8 mouse cellular contexts compared by ENCODE assay signal in the genomic region with DNA sequence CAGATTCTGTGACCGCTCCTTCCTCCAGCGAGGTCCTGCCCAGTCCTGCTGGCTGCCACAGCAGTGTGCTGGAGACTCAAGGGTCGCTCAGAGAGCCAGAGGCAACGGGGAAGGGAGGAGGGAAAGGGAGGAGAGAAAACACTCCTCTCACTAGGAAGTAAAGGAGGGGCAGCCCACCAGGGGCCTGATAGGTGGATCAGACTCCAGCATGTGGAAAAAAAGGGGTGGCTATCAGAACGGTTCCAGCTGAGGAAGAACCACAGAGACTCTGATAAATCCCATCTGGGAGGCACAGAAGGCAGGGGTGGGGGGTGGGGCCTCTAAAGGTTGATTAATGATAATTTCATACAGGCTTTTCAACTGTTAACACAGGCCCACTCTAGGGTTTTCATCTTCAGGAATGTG. TPM values are rescaled to one million over a fixed set of nuclear protein-coding genes. Genes with fewer than 3 reads are reported as not detected.
DNase-seq lines count a peak whose midpoint lies in the region; ATAC-seq and TF ChIP-seq lines count a peak whose summit lies in the region.
"Had no signal": no experiment of that assay in that cellular context is flagged by ENCODE, and none has a peak within 500 bp of the region (broad histone marks: within the 10 kb centered on the region; RNA-seq: fewer than 3 reads in every experiment).

No protein-coding gene starts in this region.

- peaks cover 68% of the 10 kb centered on the region for H3K79me2 ChIP-seq in macrophage (ENCODE audit: inconsistent target)

- H3K9me3 ChIP-seq in kidney, postnatal 0 days (replicated peaks; ENCODE audit: low read length): no peaks in the 10 kb centered on the region
- H3K9me3 ChIP-seq in intestine, embryonic 14.5 days (ENCODE audit: control insufficient read depth, low read length): no peaks in the 10 kb centered on the region

- ATAC-seq in kidney, postnatal 0 days (replicated peaks; ENCODE audit: low FRiP score, low read depth): peak; percentile 60
- peak; percentile 57 for ATAC-seq in common myeloid progenitor, adult 5-6 weeks (replicated peaks; ENCODE audit: low read depth, poor library complexity, severe bottlenecking)
- ATAC-seq in intestine, embryonic 14.5 days (replicated peaks; ENCODE audit: low FRiP score, low TSS enrichment, low read depth): peak; percentile 65

- peaks cover 12% of the 10 kb centered on the region; the same call in 1 of the 2 replicates for H3K36me3 ChIP-seq in kidney, postnatal 0 days (ENCODE audit: insufficient read depth, low read length)
- H3K36me3 ChIP-seq in intestine, embryonic 14.5 days (ENCODE audit: control insufficient read depth, insufficient read depth, low read length): peaks cover 41% of the 10 kb centered on the region
- peaks cover 60% of the 10 kb centered on the region for H3K36me3 ChIP-seq in macrophage (ENCODE audit: inconsistent target)

- H3K4me2 ChIP-seq in kidney, postnatal 0 days (ENCODE audit: low read length): no peak overlapping the region
- no peak overlapping the region for H3K4me2 ChIP-seq in intestine, embryonic 14.5 days (ENCODE audit: low read length)

- no peak for TF ChIP-seq CTCF in kidney, postnatal 0 days (IDR thresholded peaks at IDR 0.05; ENCODE audit: low read depth)

- WGBS in kidney, postnatal 0 days: 9% methylated on average over 5 of the region's 5 CpGs
- 8% methylated on average over 5 of the region's 5 CpGs for WGBS in intestine, embryonic 14.5 days
- 80% methylated on average over 4 of the region's 5 CpGs for WGBS in macrophage (ENCODE audit: missing documents)

- H3K4me3 ChIP-seq in kidney, postnatal 0 days (replicated peaks; ENCODE audit: low read depth, low read length): no peak overlapping the region
- no peak overlapping the region for H3K4me3 ChIP-seq in intestine, embryonic 14.5 days (ENCODE audit: low read depth, low read length)
- no peak overlapping the region for H3K4me3 ChIP-seq in macrophage (ENCODE audit: inconsistent target)

- peak; percentile 91 for DNase-seq in kidney, postnatal 0 days (ENCODE audit: low spot score)
- DNase-seq in kidney, adult 9 months: no peak
- DNase-seq in intestine, embryonic 14.5 days (ENCODE audit: low spot score): peak; percentile 69
- DNase-seq in ovary, postnatal 14 days (ENCODE audit: low spot score): no peak
- DNase-seq in cerebellum, adult 11-12 months: no peak
- DNase-seq: right cerebral cortex, postnatal 14 days had no signal

- no peaks in the 10 kb centered on the region for H3K27me3 ChIP-seq in kidney, postnatal 0 days (ENCODE audit: insufficient read depth, low read length)
- H3K27me3 ChIP-seq in intestine, embryonic 14.5 days (replicated peaks; ENCODE audit: control insufficient read depth, insufficient read depth, low read length): no peaks in the 10 kb centered on the region

- H3K9ac ChIP-seq in kidney, postnatal 0 days (ENCODE audit: low read depth, low read length): no peak overlapping the region
- no peak overlapping the region for H3K9ac ChIP-seq in intestine, embryonic 14.5 days (ENCODE audit: low read length)

- H3K4me1 ChIP-seq in kidney, postnatal 0 days (replicated peaks; ENCODE audit: insufficient read depth, low read length): peaks cover 10% of the 10 kb centered on the region
- H3K4me1 ChIP-seq in intestine, embryonic 14.5 days (replicated peaks; ENCODE audit: control insufficient read depth, insufficient read depth, low read length): peaks cover 37% of the 10 kb centered on the region

- H3K27ac ChIP-seq in kidney, postnatal 0 days: peak overlapping the region; percentile 50; the same call in 1 of the 2 replicates
- peak overlapping the region; percentile 71 for H3K27ac ChIP-seq in intestine, embryonic 14.5 days (ENCODE audit: low read depth)
- H3K27ac ChIP-seq in macrophage: peak overlapping the region; percentile 100; the same call in 1 of the 2 replicates

RNA-seq across cellular contexts. Expression of gene Plekho2, which starts 24.8 kb away (rescaled TPM):
- 13.4 and 14.6 TPM in 2 replicates for polyA plus RNA-seq in kidney, postnatal 0 days (2015; fragmentation: Nextera tagmentation; extraction: Ambion mirVana)
- 19.3 and 20.0 TPM in 2 replicates for total RNA-seq in common myeloid progenitor, adult 5-6 weeks (2017)
- polyA plus RNA-seq in intestine, embryonic 14.5 days (2014; fragmentation: Nextera tagmentation; extraction: Ambion mirVana): 11.9 and 12.6 TPM in 2 replicates
- 1,000 to 10,000 TPM in 1 of 26 experiments, 100 to 1,000 TPM in 25; 183 to 1,124 (median 419) TPM for total RNA-seq in macrophage (2018; cell fraction: chromatin; rRNA removed)
- total RNA-seq in macrophage (2018; cell fraction: cytosol; rRNA removed): 100 to 1,000 TPM; 261 to 438 (median 317) TPM
- total RNA-seq in macrophage (2018; cell fraction: nucleus; rRNA removed): 1,000 to 10,000 TPM in 2 of 26 experiments, 100 to 1,000 TPM in 24; 284 to 1,133 (median 407) TPM
- polyA plus RNA-seq in macrophage (2018): 195 to 316 TPM (median 234 TPM) in 3 replicates

RNA-seq across cellular contexts. Expression of gene Pif1, which starts 32.0 kb away (rescaled TPM):
- polyA plus RNA-seq in kidney, postnatal 0 days (2015; fragmentation: Nextera tagmentation; extraction: Ambion mirVana): 3.5 and 4.8 TPM in 2 replicates
- 12.9 and 29.1 TPM in 2 replicates for total RNA-seq in common myeloid progenitor, adult 5-6 weeks (2017)
- polyA plus RNA-seq in intestine, embryonic 14.5 days (2014; fragmentation: Nextera tagmentation; extraction: Ambion mirVana): 8.1 and 9.9 TPM in 2 replicates
- total RNA-seq in macrophage (2018; cell fraction: chromatin; rRNA removed): 1 to 10 TPM in 14 of 26 experiments, under 1 TPM in 3, not detected in 9; 0.42 to 7.2 (median 1.2) TPM
- total RNA-seq in macrophage (2018; cell fraction: cytosol; rRNA removed): 1 to 10 TPM in 1 of 26 experiments, under 1 TPM in 19, not detected in 6; 0.03 to 1.3 (median 0.27) TPM
- 1 to 10 TPM in 5 of 26 experiments, under 1 TPM in 17, not detected in 4; 0.12 to 3.1 (median 0.45) TPM for total RNA-seq in macrophage (2018; cell fraction: nucleus; rRNA removed)
- 0.51 to 0.53 TPM in 2 of 3 replicates, not detected in the other for polyA plus RNA-seq in macrophage (2018)

RNA-seq across cellular contexts. Expression of gene Ankdd1a, which starts 35.0 kb away (rescaled TPM):
- polyA plus RNA-seq in kidney, postnatal 0 days (2015; fragmentation: Nextera tagmentation; extraction: Ambion mirVana): 0.14 TPM in 1 of 2 replicates, not detected in the other
- total RNA-seq in common myeloid progenitor, adult 5-6 weeks (2017): not detected in 2 replicates
- not detected in 2 replicates for polyA plus RNA-seq in intestine, embryonic 14.5 days (2014; fragmentation: Nextera tagmentation; extraction: Ambion mirVana)
- 10 to 100 TPM in 10 of 26 experiments, 1 to 10 TPM in 16; 2.1 to 25.4 (median 7.0) TPM for total RNA-seq in macrophage (2018; cell fraction: chromatin; rRNA removed)
- under 1 TPM in 16 of 26 experiments, not detected in 10; 0.07 to 0.44 (median 0.15) TPM for total RNA-seq in macrophage (2018; cell fraction: cytosol; rRNA removed)
- total RNA-seq in macrophage (2018; cell fraction: nucleus; rRNA removed): 10 to 100 TPM in 2 of 26 experiments, 1 to 10 TPM in 21, under 1 TPM in 3; 0.52 to 18.4 (median 2.1) TPM
- polyA plus RNA-seq in macrophage (2018): 0.13 TPM in 1 of 3 replicates, not detected in the others

Comparison
In these comparisons a context has a peak if more than half of its experiments do, and no peak if none do; other contexts are left out.
1. DNase-seq: peak in kidney, postnatal 0 days (single experiment) and intestine, embryonic 14.5 days (single experiment); none in kidney, adult 9 months (single experiment), ovary, postnatal 14 days (single experiment) and cerebellum, adult 11-12 months (single experiment).
2. H3K27ac ChIP-seq: peak in every context shown above with its lines; median percentile 100 in macrophage; 71 in intestine, embryonic 14.5 days; 50 in kidney, postnatal 0 days.
3. RNA of gene Plekho2, which starts 24.8 kb away (polyA plus RNA-seq): 195 to 316 TPM in macrophage; 13.4 to 14.6 TPM in kidney, postnatal 0 days and 11.9 to 12.6 TPM in intestine, embryonic 14.5 days; every median in the first group is over 10 times any median in the second.
4. Peak in every context shown above with its lines, with median percentiles within 50 percentile points of each other: ATAC-seq.